Mouse (Mus musculus): ENCODE results near the gene Tom1l1. TPM values are rescaled to one million over a fixed set of nuclear protein-coding genes. Genes with fewer than 3 reads are reported as not detected.

The Tom1l1 gene
- total RNA-seq, 4 experiments from 2014 or later = 21.5 to 26.9 (median 22.9) TPM

DNA sequence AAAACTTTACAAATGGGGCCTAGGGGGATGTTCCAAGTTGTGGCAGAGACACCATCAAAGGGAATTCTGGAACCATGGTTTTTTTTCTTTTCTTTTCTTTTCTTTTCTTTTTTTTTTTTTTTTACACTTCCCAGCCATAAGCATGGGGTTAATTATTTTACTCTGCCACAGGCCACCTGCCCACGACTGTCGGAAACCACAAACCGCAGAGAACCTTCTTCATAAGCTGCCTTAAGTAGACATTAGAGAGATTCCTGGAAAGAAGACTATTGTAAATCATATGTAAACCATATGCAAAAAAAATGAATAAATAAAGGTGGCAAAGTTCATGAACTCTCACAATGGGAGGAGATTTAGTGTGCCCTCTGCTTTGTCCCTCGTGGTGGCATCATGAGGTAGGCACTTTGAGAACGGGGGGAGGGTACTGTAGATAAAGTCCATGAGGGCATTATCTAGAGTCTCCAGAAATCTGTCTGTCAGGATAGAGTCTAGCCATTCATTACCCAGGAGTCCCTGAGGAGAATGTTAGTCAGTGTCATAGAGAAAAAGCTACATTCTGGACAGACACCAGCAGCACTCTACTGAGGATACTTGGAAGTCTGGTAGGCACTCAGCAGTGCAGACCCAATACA, 12.6 kb downstream of the Tom1l1 start:
- DNase-seq (ENCODE audit: low spot score in 2 of 2) = no peak

DNA sequence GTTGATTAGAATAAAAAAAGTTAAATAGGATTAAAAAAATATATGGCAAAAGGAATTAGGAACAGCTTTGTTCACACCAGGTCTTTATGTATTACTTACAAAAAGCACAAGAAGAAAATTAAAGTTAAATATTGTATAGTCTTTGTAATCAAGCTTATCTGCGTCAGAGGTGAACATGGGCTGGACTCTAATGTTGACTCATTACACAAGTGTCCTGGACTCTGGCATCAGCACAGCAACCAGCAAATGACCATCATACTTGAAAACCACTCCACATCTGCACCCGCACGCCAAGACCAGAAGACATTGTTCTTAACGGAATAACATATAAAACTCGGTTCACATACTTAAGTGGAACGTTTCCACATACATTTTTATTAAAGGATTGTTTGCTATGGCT, 20.8 kb downstream of the Tom1l1 start:
- no peak for DNase-seq (ENCODE audit: low spot score in 2 of 2)

DNA sequence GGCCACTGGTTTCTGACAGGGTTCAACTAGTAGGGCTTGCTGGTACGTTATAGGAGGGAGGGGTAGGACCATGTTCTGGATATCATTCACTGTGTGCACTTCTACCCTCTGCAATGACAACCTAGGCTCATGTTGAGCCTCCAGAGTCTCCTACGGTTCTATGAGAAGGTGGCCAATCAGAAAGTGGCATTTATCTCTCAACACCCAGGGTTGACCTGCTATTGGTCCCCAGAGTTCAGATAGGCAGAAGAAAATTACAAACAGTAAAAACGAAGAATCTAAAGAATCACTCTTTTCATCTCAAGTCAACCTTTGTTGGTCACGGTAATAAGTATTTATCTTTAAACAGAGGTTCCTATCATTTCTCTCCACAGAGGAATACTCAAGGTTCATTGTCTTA, 21.2 kb downstream of the Tom1l1 start:
- no peak for DNase-seq (ENCODE audit: low spot score in 2 of 2)

DNA sequence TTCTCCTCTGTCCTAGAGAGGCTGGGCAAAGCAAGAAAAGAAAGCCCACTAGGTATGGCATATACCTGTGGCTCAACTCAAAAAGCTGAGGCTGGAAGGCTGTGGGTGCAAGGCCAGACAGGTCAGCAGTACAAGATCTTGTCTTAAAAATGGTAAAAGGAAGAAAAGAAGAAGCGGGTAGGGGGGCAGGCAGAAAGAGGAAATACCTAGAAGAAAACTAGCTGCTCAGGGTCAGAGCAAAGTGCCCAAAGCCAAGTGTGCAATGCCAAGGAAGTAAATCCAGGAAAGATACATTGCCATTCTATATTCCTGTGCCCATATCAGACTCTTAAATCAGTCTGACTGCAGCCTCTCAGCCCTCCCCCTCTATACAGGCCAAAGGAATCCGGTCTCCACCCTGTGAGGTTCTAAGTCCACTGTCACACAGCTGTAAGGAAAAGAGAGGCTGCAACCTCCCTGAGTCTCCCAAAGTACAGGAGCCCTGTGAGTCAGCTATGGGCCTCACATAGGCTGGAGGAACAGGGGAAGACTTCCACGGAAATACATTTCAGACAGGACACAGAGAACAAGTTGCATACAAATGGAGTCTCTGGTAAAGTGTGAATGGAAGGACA, 21.9 kb downstream of the Tom1l1 start:
- no peak for DNase-seq (ENCODE audit: low spot score in 2 of 2)

DNA sequence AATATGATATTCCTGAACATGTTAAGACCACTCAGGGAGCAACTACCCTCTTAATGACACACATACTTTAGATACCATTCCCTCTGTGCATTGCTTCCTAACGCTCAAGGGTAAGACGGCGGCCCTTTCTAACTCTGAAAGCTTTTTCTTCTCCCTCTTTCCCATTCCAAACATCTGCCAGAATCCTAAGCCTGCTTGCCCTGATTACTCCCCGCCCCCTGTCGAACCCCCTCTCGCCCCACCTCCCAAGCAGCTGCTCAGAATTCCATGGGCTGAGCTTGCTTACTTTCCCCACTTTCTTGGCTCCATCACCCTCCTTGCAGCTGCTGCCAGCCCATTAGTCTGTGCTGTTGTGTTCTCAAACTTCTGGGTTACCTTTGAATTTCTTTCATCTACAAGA, 23.0 kb downstream of the Tom1l1 start:
- DNase-seq (ENCODE audit: low spot score in 2 of 2) = peak; percentile 23 to 29

DNA sequence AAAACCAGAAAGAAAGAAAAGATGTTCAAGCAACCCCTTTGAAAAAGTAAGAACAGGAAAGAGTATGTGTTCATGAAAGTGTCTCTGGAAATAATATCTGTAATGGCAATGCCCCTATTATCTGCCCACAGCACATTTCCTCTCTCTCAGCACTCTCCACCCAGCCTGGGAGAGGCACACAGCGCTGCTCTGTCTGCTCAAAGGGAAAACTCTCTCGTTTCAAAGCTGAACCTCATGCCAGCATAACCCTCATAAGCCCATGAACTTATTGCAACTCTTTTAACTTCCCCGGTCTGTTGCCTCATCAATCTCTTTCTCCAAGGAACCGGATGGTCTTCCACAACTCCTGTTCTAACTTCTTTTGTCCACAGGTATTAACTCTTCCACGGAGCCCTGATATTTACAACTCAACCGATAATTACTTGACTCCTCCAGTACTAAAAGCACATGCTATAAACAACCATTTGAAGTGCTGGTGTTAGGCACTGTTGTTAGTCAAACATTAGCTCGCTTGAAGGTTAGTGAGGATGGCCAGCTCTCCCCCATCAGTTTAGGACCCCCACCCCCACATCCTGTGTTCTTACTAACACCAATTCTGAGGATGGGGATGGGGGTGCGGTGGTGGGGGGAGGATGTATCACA, 23.7 kb downstream of the Tom1l1 start:
- DNase-seq (ENCODE audit: low spot score in 2 of 2) = no peak

DNA sequence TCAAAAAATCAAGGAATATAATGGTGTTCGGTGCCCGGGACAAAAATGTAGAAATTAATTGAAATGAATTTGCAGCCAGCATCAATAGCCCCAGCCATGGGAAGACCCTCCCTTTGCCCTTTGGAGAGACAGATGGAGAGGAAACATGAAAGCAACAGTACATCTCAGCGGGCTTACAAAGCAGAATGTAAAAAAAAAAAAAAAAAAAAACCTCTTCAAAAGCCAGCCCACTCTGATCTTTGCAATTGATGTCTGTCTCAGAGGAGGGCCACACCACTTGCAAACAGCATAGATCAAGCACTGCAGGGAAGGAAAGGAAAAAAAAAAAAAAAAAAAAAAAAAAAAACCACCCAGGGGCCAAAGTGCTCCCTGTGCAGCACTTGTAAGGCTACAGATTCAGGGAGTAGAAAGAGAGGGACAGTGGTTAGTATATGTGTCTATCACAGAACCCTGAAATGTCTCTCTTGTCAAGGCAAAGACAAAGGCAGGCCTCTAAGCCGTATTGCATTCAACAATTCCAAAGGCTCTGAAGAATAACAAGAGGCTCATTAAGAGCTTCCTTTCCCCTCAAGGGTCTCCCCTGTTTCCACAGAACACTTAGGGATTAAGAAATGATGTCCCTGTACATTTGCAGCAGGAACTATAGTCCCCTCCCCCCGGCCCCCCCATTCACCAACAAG, 24.4 kb downstream of the Tom1l1 start:
- DNase-seq (ENCODE audit: low spot score in 2 of 2) = no peak

DNA sequence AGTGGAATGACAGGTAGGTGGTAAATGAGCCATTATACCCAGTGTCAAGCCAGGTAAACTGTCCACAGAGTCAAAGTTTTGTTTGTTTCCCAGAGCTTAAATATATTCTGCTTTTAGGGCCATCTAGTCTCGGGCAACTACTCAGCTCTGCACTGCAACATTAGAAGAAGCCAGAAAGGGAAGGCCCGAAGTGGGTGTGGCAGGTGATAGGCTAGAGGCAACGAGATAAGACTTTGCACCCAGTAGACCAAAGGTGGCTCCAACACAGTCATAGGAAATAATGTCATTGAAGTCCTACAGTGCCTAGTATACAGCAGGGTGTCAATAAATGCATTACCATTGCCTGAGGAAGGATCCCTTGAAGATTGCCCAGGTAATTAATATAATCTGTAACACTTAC, 25.1 kb downstream of the Tom1l1 start:
- no peak for DNase-seq (ENCODE audit: low spot score in 2 of 2)

DNA sequence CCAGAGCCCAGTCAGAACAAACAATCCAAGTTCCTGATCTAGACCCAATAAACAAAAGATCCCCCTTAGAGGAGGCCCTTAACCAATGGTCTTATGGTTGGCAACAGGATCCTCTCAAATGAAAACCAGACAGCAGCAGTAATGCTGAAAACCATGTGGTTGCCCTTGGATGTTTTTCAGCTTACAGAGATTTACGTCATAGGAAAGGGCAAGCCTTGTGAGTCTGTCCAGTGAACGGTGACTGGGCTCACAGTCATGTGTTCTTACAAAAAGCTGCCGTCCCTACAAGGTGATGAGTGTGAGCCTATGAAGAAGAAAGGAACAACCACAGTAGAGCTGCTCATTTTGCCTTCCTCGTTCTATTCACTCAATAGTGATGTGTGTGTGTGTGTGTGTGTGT, 27.5 kb downstream of the Tom1l1 start:
- DNase-seq (ENCODE audit: low spot score in 2 of 2) = no peak

DNA sequence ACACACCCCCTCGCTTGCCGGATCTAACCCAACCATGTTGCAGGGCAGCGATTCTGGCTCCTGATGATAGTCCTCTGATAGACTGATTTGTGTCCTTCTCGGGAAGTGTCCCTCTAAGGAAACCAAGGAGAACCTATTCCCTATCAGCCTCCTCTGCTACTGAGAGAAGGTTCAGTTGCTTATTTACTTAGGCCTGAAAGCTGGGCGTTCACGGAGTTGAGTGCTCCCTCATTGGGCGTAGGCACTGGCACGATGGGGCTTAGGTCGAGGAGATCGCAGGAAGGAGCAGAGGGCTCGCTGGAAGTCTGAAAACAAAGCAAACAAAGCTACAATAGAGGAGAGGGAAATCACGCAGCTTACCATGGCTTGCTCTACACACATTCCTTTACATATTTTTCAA, 30.6 kb downstream of the Tom1l1 start:
- no peak for DNase-seq (ENCODE audit: low spot score in 2 of 2)

DNA sequence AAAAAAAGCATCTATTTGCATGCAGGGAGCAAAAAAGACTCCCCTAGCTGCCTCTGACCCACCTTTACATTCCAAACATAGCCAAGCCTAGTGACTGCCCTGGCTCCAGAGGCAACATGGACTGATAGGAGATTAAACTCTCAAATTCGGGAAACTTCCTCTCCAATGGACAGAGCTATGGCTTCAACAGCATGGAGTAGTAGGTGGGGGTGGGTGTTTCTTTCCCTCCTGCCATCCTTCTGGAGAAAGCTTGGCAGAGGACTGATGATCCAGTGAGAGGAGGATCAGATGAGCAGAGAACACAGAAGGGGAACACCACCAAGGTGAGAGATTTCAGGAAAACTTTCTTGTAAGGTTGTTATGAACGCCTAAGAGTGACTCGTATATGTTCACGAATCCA, 35.6 kb downstream of the Tom1l1 start:
- DNase-seq (ENCODE audit: low spot score in 2 of 2) = no peak

DNA sequence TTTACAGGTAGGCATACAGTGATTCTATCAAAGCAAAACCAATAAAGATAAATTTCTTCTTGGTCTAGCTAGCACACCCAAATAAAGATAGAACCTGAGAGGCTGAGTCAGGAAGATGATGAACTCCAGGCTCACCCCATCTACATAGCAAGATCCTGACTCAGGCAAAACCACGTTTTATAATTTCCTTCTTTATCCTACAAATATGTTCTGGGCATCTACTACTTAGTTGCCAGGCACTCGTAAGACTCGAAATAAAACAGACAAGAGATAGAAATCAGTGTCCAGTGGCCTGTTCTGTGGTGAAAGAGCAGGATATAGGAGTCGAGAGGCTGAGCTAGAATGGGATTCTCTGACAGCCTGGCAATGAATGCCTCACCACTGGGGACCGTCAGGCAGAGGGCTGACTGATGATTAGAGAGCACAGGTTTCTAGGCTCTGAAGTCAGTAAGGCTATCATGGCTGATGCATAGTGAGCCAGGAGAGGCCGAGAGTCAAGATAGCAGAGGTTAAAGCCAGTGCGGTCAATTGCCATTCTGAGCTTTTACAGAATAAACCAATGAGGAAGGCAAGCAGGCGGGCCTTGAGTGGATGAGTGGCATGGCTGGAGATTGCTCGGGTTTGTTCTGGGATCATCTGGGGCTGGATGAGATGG, 37.8 kb downstream of the Tom1l1 start:
- no peak for DNase-seq (ENCODE audit: low spot score in 2 of 2)

DNA sequence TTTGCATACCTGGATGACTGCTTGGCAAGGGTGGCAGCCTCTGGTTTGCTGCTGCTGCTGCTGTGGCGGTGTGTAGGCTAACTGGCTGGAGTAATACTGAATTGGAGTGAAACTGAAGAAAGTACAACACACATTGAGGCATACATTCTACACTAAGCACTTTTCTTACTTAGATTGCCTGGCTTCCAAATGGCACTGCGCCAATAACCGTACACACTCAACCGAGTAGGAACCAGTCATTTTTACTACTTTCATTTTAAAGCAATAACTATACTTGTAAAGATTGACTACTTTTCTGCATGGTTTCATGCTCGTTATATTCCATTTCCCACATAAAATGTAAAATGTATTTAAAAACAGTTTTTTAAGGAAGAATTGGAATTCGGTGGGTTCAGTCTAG, 38.4 kb downstream of the Tom1l1 start:
- DNase-seq (ENCODE audit: low spot score in 2 of 2) = no peak

DNA sequence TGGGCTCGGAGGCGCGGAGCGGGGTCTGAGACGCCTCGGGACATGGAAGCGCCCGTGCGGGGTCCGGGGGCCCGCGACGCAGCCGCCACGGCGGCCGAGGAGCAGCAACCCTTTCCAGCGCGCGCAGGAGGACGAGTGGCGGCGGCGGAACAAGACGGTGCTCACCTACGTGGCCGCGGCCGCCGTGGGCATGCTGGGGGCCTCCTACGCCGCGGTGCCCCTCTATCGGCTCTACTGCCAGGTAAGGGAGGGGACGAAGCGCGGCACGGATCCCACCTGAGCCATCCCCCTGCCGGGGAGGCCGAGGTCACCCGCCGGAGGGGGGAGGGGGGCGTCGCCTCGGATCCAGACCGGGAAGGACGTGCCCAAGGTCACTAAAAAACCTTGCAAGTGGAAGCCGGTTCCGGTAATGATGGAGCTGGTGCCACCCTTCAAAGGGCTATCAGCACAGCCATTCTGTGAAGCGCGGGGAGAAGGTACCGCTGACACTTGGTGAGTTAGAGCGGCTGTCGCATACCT, 49.8 kb downstream of the Tom1l1 start:
- DNase-seq (ENCODE audit: low spot score in 2 of 2) = no peak

DNA sequence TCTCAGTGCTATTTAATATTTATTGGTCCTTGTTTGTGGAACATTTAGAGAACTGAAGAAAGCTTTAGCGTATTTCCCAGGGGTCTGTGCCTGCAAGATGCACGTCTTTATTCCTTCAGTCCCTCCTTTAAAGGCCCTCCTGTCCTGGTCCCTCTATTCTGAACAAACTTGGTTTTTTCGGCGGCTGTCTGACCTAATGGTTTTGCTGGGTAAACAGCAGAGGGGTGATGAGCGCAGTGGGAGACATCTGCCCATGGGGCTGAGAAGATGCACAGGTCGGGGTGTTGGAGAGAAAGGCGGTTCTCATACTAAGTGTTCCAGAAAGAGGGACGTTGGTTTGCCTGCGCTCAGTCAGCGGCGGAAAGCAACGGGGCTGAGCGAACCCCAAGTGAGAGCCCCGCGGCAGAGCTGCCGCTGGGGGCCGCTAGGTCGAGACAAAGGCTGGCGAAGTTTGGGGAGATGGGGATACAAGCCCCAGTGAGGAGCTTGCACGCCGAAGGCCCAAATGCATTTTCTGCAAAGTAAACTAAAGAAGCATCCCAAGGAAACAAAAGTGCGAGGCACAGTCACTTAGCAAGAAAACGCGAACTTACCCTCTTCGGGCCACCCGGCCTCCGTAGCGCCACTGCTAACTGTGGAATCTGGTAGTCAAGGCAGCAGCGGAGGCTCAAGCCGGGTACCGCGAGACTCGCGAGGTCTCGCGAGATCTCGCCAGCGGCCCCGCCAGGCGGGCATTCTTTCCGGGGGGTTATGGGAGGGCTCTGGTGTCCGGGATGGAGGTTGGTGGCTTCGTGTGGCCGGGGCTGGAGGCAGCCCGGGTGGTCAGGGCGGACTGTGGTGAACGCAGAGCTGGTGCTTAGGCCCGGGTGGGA, 50.5 kb downstream of the Tom1l1 start, which contains the start of the genes Stxbp4 and Cox11:
Gene Stxbp4 (minus strand): TSS at position 645 of the 872 bp plus-strand sequence.
Gene Cox11 (plus strand): TSS at position 734 of the 872 bp plus-strand sequence.
- DNase-seq (ENCODE audit: low spot score in 2 of 2) = peak; percentile 92 to 95

DNA sequence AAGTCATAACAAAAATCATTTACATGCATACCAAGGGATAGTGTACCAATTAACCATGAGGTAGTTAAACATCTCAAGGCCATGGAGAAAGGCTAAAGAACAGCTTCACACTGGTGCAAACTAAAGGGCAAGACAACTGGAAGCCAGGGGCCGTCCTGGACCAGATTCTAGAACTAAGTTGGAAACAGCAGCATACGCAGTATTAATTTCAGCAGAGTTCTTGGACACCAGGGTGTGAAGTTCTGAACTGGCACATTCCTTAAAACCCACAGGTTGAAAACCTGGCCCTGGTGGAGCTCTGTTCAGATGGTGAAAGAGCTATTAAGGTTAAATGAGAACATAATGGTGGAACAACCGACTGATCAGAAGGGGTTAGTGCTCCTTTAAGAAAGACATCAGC, 53.5 kb downstream of the Tom1l1 start:
- no peak for DNase-seq (ENCODE audit: low spot score in 2 of 2)

DNA sequence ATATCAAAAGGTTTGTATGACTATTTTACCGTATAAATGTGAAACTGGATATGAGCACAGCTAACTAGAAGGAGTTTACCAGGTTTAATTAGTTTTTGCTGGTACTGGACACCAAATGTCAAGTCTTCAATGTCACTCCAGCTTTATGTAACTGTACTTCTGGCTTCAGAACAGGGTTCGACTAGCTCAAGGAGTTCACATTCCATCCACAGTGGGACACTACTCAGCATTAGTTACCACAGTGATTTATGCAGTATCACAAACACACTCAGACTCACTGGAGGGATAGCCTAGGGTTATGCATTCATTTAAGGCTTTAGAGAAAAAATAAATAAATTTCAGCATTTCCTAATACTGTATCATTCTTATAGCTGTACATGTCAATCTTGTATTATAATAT, 55.7 kb downstream of the Tom1l1 start:
- DNase-seq (ENCODE audit: low spot score in 2 of 2) = no peak

DNA sequence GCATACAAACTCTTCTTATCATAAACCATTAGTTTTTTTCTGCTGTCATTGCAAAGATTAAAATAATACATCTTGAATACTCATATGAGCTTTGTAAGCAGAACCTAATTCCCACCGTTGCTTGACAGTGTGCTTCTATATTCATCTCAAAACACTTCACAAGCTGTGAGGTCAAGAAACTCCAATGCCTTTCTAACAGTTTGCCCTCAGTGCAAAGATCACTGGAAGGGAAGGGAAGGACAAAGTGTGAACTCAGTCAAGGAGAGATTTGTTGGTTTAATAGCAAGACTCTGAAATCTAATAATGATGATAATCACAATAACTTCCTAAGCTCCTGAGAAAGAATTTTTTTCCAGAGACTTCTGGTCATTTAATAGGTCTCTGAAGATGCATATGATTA, 60.4 kb downstream of the Tom1l1 start:
- DNase-seq (ENCODE audit: low spot score in 2 of 2) = no peak

DNA sequence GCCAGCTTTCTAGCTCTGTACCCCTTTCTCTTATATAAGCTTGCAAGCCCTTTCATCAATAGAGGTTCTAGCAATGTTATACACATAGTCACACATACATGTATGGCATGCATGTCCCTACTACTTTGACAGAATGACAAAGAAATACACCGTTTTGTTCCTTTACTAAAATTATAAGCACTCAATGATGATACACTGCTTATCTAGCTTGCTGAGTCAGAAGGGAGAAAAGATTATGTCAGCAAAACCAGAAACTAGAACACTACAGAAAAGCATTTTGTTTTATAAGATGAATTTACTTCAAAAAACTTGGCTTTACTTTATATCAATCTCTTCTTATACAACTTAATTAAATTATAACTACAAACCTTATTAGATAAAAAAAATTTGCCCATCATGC, 63.0 kb downstream of the Tom1l1 start:
- DNase-seq (ENCODE audit: low spot score in 2 of 2) = no peak

DNA sequence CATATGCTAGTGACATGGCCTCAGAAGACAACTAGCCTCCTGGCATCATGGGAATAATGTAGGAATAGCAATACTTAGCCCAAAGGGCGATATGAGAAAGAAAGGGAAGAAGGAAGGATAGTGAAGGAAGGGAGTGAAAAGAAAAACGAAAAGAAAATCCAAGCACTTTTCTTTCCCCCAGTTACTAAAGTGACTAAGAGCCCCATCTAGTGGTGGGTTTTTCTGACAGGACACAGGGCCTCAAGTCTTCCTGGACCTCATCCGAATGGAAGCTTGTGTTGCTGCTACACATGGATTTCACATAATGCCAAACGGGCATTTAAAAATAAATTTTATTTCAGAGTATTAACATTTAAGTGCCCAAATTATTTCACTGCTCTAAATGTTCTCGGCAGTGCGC, 64.7 kb downstream of the Tom1l1 start:
- peak in 1 of 2 experiments; percentile 27 for DNase-seq (ENCODE audit: low spot score in 2 of 2)

DNA sequence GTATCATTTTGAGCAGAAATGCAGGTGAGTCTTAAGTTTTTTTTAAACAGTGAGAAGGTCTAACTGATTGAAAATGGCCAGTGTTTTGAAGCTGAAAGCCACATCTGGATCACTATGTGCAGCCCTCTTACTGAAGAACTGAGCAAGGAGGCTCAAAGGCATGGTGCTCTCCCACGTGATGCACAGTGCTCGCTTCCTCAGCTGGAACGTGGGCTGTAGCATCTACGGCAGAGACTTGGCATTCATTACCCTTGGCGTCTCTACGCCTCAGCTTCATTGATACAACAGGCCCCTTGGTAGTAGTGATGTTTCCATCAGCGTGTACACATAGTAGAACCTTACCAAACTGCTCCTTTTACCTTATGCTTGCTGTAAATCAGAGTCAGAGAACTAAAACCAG, 65.7 kb downstream of the Tom1l1 start:
- DNase-seq (ENCODE audit: low spot score in 2 of 2) = no peak

Measured in layer of hippocampus, adult 8-10 months (tissue).